In the genomic region with DNA sequence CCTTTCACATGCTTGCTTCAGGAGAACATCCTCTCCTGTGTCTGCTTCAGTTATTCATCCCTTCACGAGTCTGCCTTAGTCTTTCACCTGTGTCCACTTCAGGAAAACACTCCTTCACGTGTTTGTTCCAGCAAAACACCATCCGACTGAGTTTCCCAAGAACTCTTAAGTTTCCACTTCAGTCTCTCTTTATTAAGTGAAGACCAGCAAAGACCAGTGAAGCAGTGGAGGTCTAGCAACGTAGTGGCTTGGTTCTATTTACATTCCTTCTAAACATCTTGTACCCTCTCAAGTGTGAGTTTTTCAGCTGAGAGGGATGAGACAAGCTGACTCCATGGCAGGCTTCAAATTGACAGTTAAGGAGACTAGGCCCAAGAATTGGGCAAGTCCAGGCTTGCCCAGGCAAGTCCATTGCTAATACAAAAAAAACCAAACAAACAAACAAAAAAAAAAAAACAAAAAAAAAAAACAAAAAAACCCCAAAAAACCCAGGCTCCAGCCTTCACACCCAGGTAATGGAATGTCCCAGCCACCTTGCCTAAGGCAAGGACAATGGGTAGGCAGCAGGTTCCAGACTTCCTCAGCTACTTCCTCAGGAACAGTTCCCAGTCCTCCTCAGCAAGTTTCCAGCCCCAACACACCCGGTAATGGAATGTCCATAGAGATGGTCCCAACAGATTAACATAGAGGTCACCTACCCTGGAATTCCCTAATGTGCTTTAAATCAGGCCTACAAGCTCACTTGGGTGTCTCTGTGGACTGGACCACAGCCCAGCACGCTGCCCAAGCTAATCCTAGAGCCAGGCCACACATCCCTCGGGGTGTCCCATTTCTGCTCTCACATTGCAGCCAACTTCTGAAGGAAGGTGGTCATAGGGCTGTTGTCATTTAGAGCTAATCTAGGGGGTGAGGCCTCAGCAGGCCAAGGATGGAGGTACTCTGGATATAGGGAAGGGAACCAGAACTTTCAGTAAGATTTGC, we compare ENCODE assay signal across 23 mouse cellular contexts. TPM values are rescaled to one million over a fixed set of nuclear protein-coding genes. Genes with fewer than 3 reads are reported as not detected.
DNase-seq lines count a peak whose midpoint lies in the region; ATAC-seq and TF ChIP-seq lines count a peak whose summit lies in the region.
"Had no signal": no experiment of that assay in that cellular context is flagged by ENCODE, and none has a peak within 500 bp of the region (broad histone marks: within the 10 kb centered on the region; RNA-seq: fewer than 3 reads in every experiment).

No protein-coding gene starts in this region.

- H3K4me2 ChIP-seq in kidney, embryonic 16.5 days (replicated peaks; ENCODE audit: low read depth, low read length): no peak overlapping the region
- no peak overlapping the region for H3K4me2 ChIP-seq in lung, postnatal 0 days (replicated peaks; ENCODE audit: low read depth, low read length)
- H3K4me2 ChIP-seq in hindbrain, embryonic 16.5 days (ENCODE audit: low read length): no peak overlapping the region
- H3K4me2 ChIP-seq: embryonic facial prominence, embryonic 13.5 days; forebrain, embryonic 12.5 days; heart, embryonic 12.5 days; hindbrain, embryonic 13.5 days; limb, embryonic 13.5 days; liver, embryonic 12.5 days; lung, embryonic 15.5 days; midbrain, embryonic 13.5 days had no signal

- TF ChIP-seq CTCF in lung, postnatal 0 days (IDR thresholded peaks at IDR 0.05): no peak

- H3K4me3 ChIP-seq in kidney, embryonic 16.5 days (ENCODE audit: low read length): no peak overlapping the region
- H3K4me3 ChIP-seq in lung, postnatal 0 days (ENCODE audit: low read depth, low read length): no peak overlapping the region
- no peak overlapping the region for H3K4me3 ChIP-seq in hindbrain, embryonic 16.5 days (ENCODE audit: low read length)
- H3K4me3 ChIP-seq: embryonic facial prominence, embryonic 13.5 days; erythroblast, embryonic 14.5 days; forebrain, embryonic 12.5 days; heart, embryonic 12.5 days; hindbrain, embryonic 13.5 days; limb, embryonic 13.5 days; liver, embryonic 12.5 days; lung, embryonic 15.5 days; megakaryocyte, embryonic 14.5 days; midbrain, embryonic 13.5 days had no signal

- H3K36me3 ChIP-seq in kidney, embryonic 16.5 days (ENCODE audit: insufficient read depth, low read length): no peaks in the 10 kb centered on the region
- H3K36me3 ChIP-seq in lung, postnatal 0 days (ENCODE audit: insufficient read depth, low read length): no peaks in the 10 kb centered on the region
- no peaks in the 10 kb centered on the region for H3K36me3 ChIP-seq in hindbrain, embryonic 16.5 days (ENCODE audit: control insufficient read depth, insufficient read depth, low read length)
- H3K36me3 ChIP-seq: embryonic facial prominence, embryonic 13.5 days; forebrain, embryonic 12.5 days; heart, embryonic 12.5 days; hindbrain, embryonic 13.5 days; limb, embryonic 13.5 days; liver, embryonic 12.5 days; lung, embryonic 15.5 days; midbrain, embryonic 13.5 days had no signal

- DNase-seq in kidney, adult 11 months: peak; percentile 36
- DNase-seq in lung, postnatal 0 days (ENCODE audit: low spot score): peak; percentile 65
- no peak for DNase-seq in lung, postnatal 14 days
- DNase-seq in kidney, adult 9 months: peak; percentile 38
- DNase-seq in spleen, adult 12 weeks (ENCODE audit: low spot score): no peak
- DNase-seq: cerebellum, adult 2 months; cerebellum, postnatal 36 days; embryo, embryonic 11 days; heart, postnatal 10 days; layer of hippocampus, adult 9-11 months had no signal

- H3K9ac ChIP-seq in kidney, embryonic 16.5 days (replicated peaks; ENCODE audit: low read length): no peak overlapping the region
- no peak overlapping the region for H3K9ac ChIP-seq in lung, postnatal 0 days (replicated peaks; ENCODE audit: low read depth)
- no peak overlapping the region for H3K9ac ChIP-seq in hindbrain, embryonic 16.5 days (ENCODE audit: low read depth, low read length)
- H3K9ac ChIP-seq: embryonic facial prominence, embryonic 13.5 days; forebrain, embryonic 12.5 days; heart, embryonic 12.5 days; hindbrain, embryonic 13.5 days; limb, embryonic 13.5 days; liver, embryonic 12.5 days; lung, embryonic 15.5 days; midbrain, embryonic 13.5 days had no signal

- 0 out of 2 replicates have a peak, but pooled peaks have one; percentile 30 for TF ChIP-seq EP300 in lung, postnatal 0 days (IDR thresholded peaks at IDR 0.05)

- 78% methylated on average over 7 of the region's 7 CpGs for WGBS in kidney, embryonic 16.5 days
- WGBS in lung, postnatal 0 days: 54% methylated on average over 7 of the region's 7 CpGs
- 89% methylated on average over 7 of the region's 7 CpGs for WGBS in hindbrain, embryonic 16.5 days

- H3K27me3 ChIP-seq in kidney, embryonic 16.5 days (ENCODE audit: insufficient read depth, low read length): no peaks in the 10 kb centered on the region
- H3K27me3 ChIP-seq in lung, postnatal 0 days (replicated peaks; ENCODE audit: insufficient read depth, low read length): no peaks in the 10 kb centered on the region
- no peaks in the 10 kb centered on the region for H3K27me3 ChIP-seq in hindbrain, embryonic 16.5 days (replicated peaks; ENCODE audit: control insufficient read depth, insufficient read depth, low read length)
- H3K27me3 ChIP-seq: embryonic facial prominence, embryonic 13.5 days; forebrain, embryonic 12.5 days; heart, embryonic 12.5 days; hindbrain, embryonic 13.5 days; limb, embryonic 13.5 days; liver, embryonic 12.5 days; lung, embryonic 15.5 days; megakaryocyte, embryonic 14.5 days; midbrain, embryonic 13.5 days had no signal

- no peaks in the 10 kb centered on the region for H3K9me3 ChIP-seq in kidney, embryonic 16.5 days (ENCODE audit: low read length)
- no peaks in the 10 kb centered on the region for H3K9me3 ChIP-seq in lung, postnatal 0 days (ENCODE audit: low read length)
- no peaks in the 10 kb centered on the region for H3K9me3 ChIP-seq in hindbrain, embryonic 16.5 days (ENCODE audit: control insufficient read depth, low read length)
- H3K9me3 ChIP-seq: embryonic facial prominence, embryonic 13.5 days; forebrain, embryonic 12.5 days; heart, embryonic 12.5 days; hindbrain, embryonic 13.5 days; limb, embryonic 13.5 days; liver, embryonic 12.5 days; lung, embryonic 15.5 days; midbrain, embryonic 13.5 days had no signal

- H3K4me1 ChIP-seq in kidney, embryonic 16.5 days (ENCODE audit: insufficient read depth, low read length): no peaks in the 10 kb centered on the region
- no peaks in the 10 kb centered on the region for H3K4me1 ChIP-seq in lung, postnatal 0 days (ENCODE audit: insufficient read depth, low read depth, low read length)
- H3K4me1 ChIP-seq in hindbrain, embryonic 16.5 days (ENCODE audit: control insufficient read depth, insufficient read depth, low read depth, low read length): no peaks in the 10 kb centered on the region
- H3K4me1 ChIP-seq: embryonic facial prominence, embryonic 13.5 days; forebrain, embryonic 12.5 days; heart, embryonic 12.5 days; hindbrain, embryonic 13.5 days; limb, embryonic 13.5 days; liver, embryonic 12.5 days; lung, embryonic 15.5 days; megakaryocyte, embryonic 14.5 days; midbrain, embryonic 13.5 days had no signal

- no peak for ATAC-seq in kidney, embryonic 16.5 days (ENCODE audit: low FRiP score, low TSS enrichment)
- ATAC-seq in lung, postnatal 0 days: peak; percentile 77
- no peak for ATAC-seq in hindbrain, embryonic 16.5 days
- ATAC-seq: inflammation-experienced regulatory T-cells, adult 6 months; liver, embryonic 12.5 days; midbrain, embryonic 13.5 days had no signal

- H3K27ac ChIP-seq in kidney, embryonic 16.5 days (ENCODE audit: low read length): no peak overlapping the region
- H3K27ac ChIP-seq in lung, postnatal 0 days (ENCODE audit: low read length): no peak overlapping the region
- no peak overlapping the region for H3K27ac ChIP-seq in hindbrain, embryonic 16.5 days (ENCODE audit: low read depth, low read length)
- H3K27ac ChIP-seq: embryonic facial prominence, embryonic 13.5 days; forebrain, embryonic 12.5 days; hindbrain, embryonic 13.5 days; limb, embryonic 13.5 days; liver, embryonic 12.5 days; lung, embryonic 15.5 days; midbrain, embryonic 13.5 days had no signal

RNA-seq across cellular contexts. Expression of gene Tdrd3, which starts 31.9 kb away (rescaled TPM):
- polyA plus RNA-seq in kidney, embryonic 16.5 days (2015; fragmentation: Nextera tagmentation; extraction: Ambion mirVana): 26.9 and 29.1 TPM in 2 replicates
- polyA plus RNA-seq in lung, postnatal 0 days (2015; fragmentation: Nextera tagmentation; extraction: Ambion mirVana): 15.5 and 20.6 TPM in 2 replicates
- polyA plus RNA-seq in hindbrain, embryonic 16.5 days (2015; fragmentation: Nextera tagmentation; extraction: Ambion mirVana): 37.7 and 41.6 TPM in 2 replicates

Comparison
In these comparisons a context has a peak if more than half of its experiments do, and no peak if none do; other contexts are left out.
1. DNase-seq: peak in kidney, adult 11 months (single experiment), lung, postnatal 0 days (single experiment) and kidney, adult 9 months (single experiment); none in lung, postnatal 14 days (single experiment) and spleen, adult 12 weeks (single experiment).